Mouse (Mus musculus): ENCODE measurements around the gene Rph3al.

Rph3al gene

GRCm38 (mm10) chr11:75846589-75846988, 91.6 kb downstream of the Rph3al start:
- H3K36me3 ChIP-seq (ENCODE audit: control insufficient read depth, insufficient read depth, low read length, poor library complexity, severe bottlenecking) = no peaks in the 10 kb centered on the region
- no peaks in the 10 kb centered on the region for H3K27me3 ChIP-seq (ENCODE audit: control insufficient read depth, insufficient read depth, low read length, poor library complexity, severe bottlenecking)
- DNase-seq (ENCODE audit: low read depth, low spot score) = no peak

DNA sequence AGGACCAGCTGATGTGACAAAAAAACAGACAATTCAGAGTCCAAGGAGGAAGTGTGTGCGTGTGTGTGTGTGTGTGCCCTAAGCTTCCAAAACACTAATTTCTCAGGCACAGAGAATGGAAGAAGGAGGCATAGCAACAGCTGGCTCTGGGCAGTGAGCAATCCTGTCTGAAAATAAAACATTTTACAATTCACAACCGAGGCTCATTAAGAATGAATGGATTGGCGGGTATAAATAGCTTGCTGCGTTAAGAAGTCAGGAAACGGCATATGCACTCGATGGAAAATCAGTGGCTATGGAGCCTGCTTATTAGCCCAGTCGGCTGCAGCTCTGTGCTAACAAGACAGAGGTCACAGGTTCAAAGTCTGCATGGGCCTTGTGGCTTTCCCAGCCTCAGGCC, 92.6 kb downstream of the Rph3al start:
- no peaks in the 10 kb centered on the region for H3K27me3 ChIP-seq (ENCODE audit: control insufficient read depth, insufficient read depth, low read length, poor library complexity, severe bottlenecking)
- DNase-seq (ENCODE audit: low read depth, low spot score) = no peak
- H3K36me3 ChIP-seq (ENCODE audit: control insufficient read depth, insufficient read depth, low read length, poor library complexity, severe bottlenecking) = no peaks in the 10 kb centered on the region

DNA sequence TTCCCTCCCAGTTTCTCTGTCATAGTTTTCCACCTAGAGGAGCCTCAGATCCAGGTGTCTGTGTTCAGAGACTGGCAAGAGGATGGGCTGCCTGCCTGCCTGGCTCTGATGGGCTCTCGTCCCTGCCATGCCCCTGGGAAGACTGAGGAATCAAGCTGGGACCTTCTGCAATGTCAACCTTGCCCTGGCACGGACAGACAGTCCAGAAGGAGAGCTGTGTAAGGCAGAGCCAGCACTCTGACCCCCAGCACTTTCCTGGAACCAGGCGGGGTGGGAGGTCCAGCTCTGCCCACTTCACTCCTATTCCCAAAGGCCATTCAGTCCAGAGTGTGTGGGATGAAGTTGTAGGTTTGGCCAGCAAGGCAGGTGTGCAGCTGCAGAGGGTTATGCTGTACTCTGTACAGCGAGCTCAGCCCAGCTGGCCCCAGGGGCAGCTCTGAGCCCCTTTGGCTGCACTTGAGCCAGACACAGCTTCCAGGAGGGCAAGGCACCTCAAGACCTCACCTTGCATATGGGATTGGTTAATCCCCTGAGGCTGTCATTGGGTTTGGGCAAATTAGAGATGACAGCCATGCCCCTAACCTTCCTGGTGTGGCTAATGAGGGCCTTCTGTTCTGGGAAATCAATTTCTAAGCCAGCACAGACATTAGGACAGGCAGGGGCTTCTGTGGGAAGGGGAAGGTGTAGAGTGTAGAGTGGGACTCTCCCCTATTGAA, 95.2 kb downstream of the Rph3al start:
- DNase-seq (ENCODE audit: low read depth, low spot score) = no peak
- Histone ChIP-seq H3K27me3 (ENCODE audit: control insufficient read depth, insufficient read depth, low read length, poor library complexity, severe bottlenecking) (no peaks in the 10 kb centered on the region), H3K36me3 (ENCODE audit: control insufficient read depth, insufficient read depth, low read length, poor library complexity, severe bottlenecking) (no peaks in the 10 kb centered on the region)

GRCm38 (mm10) chr11:75841503-75841902, 96.7 kb downstream of the Rph3al start:
- no peaks in the 10 kb centered on the region for H3K36me3 ChIP-seq (ENCODE audit: control insufficient read depth, insufficient read depth, low read length, poor library complexity, severe bottlenecking)
- no peak for DNase-seq (ENCODE audit: low read depth, low spot score)
- no peaks in the 10 kb centered on the region for H3K27me3 ChIP-seq (ENCODE audit: control insufficient read depth, insufficient read depth, low read length, poor library complexity, severe bottlenecking)

GRCm38 (mm10) chr11:75839536-75840430, 98.4 kb downstream of the Rph3al start:
- DNase-seq (ENCODE audit: low read depth, low spot score) = no peak
- H3K36me3 ChIP-seq (ENCODE audit: control insufficient read depth, insufficient read depth, low read length, poor library complexity, severe bottlenecking) = no peaks in the 10 kb centered on the region
- H3K27me3 ChIP-seq (ENCODE audit: control insufficient read depth, insufficient read depth, low read length, poor library complexity, severe bottlenecking) = no peaks in the 10 kb centered on the region

- Histone ChIP-seq H3K36me3 (ENCODE audit: control insufficient read depth, insufficient read depth, low read length, poor library complexity, severe bottlenecking) (no peaks in the 10 kb centered on the region), H3K27me3 (ENCODE audit: control insufficient read depth, insufficient read depth, low read length, poor library complexity, severe bottlenecking) (no peaks in the 10 kb centered on the region)
- no peak for DNase-seq (ENCODE audit: low read depth, low spot score)
These were observed 99.3 kb downstream of the Rph3al start for GRCm38 (mm10) chr11:75838861-75839426.

GRCm38 (mm10) chr11:75836240-75836610, 102.0 kb downstream of the Rph3al start:
- Histone ChIP-seq H3K36me3 (ENCODE audit: control insufficient read depth, insufficient read depth, low read length, poor library complexity, severe bottlenecking) (0 out of 2 replicates have a peak, but pooled peaks cover 2% of the 10 kb centered on the region), H3K27me3 (ENCODE audit: control insufficient read depth, insufficient read depth, low read length, poor library complexity, severe bottlenecking) (no peaks in the 10 kb centered on the region)
- DNase-seq (ENCODE audit: low read depth, low spot score) = peak; percentile 27

DNA sequence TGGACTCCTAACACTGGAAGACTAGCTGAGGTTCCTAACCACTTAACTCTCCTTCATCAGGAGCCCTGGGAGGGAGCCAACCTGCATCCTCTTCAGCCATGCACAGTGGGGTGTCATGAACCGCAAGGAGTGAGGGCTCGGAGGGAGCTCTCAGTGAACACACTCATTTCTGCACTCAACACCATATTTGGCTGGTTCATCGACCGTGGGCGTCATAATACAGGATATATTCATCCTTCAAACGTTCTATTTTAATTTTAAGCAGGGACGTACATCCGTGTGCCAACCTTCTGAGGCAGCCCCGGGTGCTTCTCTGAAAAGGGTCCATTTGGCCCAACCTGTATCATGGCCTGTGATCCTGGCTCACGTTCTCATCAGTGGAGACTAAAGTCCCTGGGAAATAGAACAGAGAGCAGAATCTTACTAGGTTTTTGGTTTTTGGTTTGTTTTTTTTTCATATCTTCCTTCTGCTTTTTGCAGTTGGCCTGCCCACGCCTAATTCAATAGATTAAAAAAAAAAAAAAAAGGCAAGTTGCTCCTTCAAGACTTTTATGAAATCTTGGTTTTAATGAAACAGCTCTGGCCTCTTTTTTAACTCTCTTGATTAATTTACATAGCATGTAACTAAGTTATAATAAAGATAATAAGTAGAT, 102.5 kb downstream of the Rph3al start:
- no peaks in the 10 kb centered on the region for H3K27me3 ChIP-seq (ENCODE audit: control insufficient read depth, insufficient read depth, low read length, poor library complexity, severe bottlenecking)
- peak; percentile 18 for DNase-seq (ENCODE audit: low read depth, low spot score)
- H3K36me3 ChIP-seq (ENCODE audit: control insufficient read depth, insufficient read depth, low read length, poor library complexity, severe bottlenecking) = 0 out of 2 replicates have a peak, but pooled peaks cover 2% of the 10 kb centered on the region

DNA sequence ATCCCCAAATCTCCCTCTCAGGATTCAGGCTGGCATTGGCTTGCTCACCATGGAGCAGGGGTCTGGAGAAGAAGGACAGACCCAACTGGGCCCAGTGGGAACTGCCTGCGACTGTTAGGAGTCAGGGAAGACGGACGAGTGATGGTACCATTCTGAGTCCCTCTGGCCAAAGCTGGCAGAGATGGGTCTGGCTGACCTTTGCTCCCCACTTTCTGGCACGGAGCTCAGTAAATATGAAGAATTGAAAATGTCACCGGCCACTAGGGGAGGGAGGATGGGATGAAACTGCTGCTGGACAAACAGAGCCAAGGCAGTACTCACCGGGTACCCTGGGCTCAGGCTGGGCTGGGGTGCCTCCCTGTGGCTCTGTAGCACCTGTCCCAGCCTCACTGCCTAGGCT, 105.1 kb downstream of the Rph3al start:
- no peaks in the 10 kb centered on the region for H3K27me3 ChIP-seq (ENCODE audit: control insufficient read depth, insufficient read depth, low read length, poor library complexity, severe bottlenecking)
- 0 out of 2 replicates have a peak, but pooled peaks cover 2% of the 10 kb centered on the region for H3K36me3 ChIP-seq (ENCODE audit: control insufficient read depth, insufficient read depth, low read length, poor library complexity, severe bottlenecking)
- no peak for DNase-seq (ENCODE audit: low read depth, low spot score)

DNA sequence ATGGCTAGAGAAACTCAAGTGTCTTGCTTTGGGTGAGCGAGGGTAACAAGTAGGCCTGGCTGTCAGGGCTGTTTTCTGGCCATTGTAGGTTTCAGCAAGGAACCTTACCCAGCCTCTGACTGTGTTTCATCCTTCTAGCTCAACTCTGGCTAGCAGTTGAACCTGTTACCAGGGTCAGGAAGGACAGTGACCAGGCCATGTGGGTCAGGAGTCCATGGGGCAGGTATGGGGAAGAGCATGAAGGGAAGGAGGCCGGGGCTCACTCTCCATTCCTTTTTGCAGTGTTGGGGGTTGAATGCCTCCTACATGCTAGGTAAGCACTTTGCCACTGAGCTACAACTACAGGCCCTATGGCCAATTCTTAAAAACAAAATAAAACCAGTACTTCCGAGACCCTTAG, 107.8 kb downstream of the Rph3al start:
- H3K36me3 ChIP-seq (ENCODE audit: control insufficient read depth, insufficient read depth, low read length, poor library complexity, severe bottlenecking) = 0 out of 2 replicates have a peak, but pooled peaks cover 2% of the 10 kb centered on the region
- no peak for DNase-seq (ENCODE audit: low read depth, low spot score)
- no peaks in the 10 kb centered on the region for H3K27me3 ChIP-seq (ENCODE audit: control insufficient read depth, insufficient read depth, low read length, poor library complexity, severe bottlenecking)

GRCm38 (mm10) chr11:75827414-75827813, 110.8 kb downstream of the Rph3al start:
- no peaks in the 10 kb centered on the region for H3K27me3 ChIP-seq (ENCODE audit: control insufficient read depth, insufficient read depth, low read length, poor library complexity, severe bottlenecking)
- DNase-seq (ENCODE audit: low read depth, low spot score) = peak; percentile 15
- no peaks in the 10 kb centered on the region for H3K36me3 ChIP-seq (ENCODE audit: control insufficient read depth, insufficient read depth, low read length, poor library complexity, severe bottlenecking)

DNA sequence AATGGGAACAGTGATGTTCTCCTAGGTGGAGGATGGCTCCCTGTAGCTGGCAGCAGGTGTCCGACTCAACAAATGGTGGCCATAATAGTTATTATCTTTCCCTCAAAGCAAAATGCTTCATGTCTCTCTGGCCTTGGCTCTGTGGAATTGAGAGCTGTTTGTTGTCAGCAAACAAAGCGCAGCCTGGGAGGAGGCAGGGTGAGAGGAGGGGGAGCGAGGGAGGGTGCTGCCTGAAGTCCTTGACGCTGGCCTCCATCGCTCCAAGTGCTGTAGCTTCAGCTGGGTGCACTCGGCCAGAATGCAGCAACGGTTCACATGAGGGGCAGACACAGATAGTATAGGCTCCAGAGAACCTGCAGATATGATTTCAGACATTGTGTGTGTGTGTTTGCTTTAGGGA, 114.7 kb downstream of the Rph3al start:
- DNase-seq (ENCODE audit: low read depth, low spot score) = no peak
- H3K36me3 ChIP-seq (ENCODE audit: control insufficient read depth, insufficient read depth, low read length, poor library complexity, severe bottlenecking) = no peaks in the 10 kb centered on the region
- H3K27me3 ChIP-seq (ENCODE audit: control insufficient read depth, insufficient read depth, low read length, poor library complexity, severe bottlenecking) = no peaks in the 10 kb centered on the region

DNA sequence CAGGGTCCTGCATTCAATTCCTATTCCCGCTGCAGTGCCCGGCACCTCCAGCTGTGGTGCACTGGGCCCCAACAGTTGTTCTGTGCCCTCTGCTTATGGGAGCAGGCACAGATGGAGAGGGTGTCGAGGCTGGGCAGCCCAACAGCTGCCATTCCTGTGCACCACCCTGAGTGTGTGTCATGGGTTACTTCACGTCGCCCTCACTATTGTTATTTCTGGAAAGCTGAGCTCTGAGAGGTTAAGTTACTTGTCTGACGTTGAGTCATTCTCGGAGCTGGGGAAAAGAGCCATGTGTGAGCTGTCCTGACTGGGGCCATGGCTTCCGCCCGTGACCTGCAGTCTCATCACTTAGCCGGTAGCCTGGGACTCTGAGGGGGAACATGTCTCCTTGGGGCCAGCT, 125.1 kb downstream of the Rph3al start:
- H3K27me3 ChIP-seq (ENCODE audit: control insufficient read depth, insufficient read depth, low read length, poor library complexity, severe bottlenecking) = no peaks in the 10 kb centered on the region; the same call in 1 of the 2 replicates
- no peak for DNase-seq (ENCODE audit: low read depth, low spot score)

DNA sequence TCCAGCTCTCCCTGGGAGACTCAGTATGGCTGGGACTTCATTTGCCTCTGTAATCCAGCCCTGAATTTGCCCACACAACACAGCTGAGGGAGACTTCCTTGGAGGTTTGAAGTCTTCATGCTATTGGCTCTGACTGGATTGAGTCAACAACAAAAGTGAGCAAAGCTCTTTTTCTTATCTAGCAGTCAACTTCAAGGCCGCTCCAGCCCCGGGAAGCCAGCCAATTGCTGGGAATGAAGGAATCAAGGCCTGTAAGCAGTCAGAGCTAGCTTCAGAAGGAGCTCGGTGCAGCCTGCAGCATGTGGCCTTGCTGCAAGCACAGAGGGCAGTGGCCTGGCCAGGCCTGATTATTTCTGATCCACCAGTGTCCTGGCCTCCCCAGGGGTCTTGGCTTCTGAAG, 126.3 kb downstream of the Rph3al start:
- no peaks in the 10 kb centered on the region; the same call in 1 of the 2 replicates for H3K27me3 ChIP-seq (ENCODE audit: control insufficient read depth, insufficient read depth, low read length, poor library complexity, severe bottlenecking)
- no peaks in the 10 kb centered on the region for H3K36me3 ChIP-seq (ENCODE audit: control insufficient read depth, insufficient read depth, low read length, poor library complexity, severe bottlenecking)
- no peak for DNase-seq (ENCODE audit: low read depth, low spot score)

More for the DNA sequence above, 125.1 kb downstream of the Rph3al start:
- H3K36me3 ChIP-seq (ENCODE audit: control insufficient read depth, insufficient read depth, low read length, poor library complexity, severe bottlenecking) = no peaks in the 10 kb centered on the region
